Mouse (Mus musculus) lung, postnatal 36 days (tissue): ENCODE results near the gene Dhodh.

Experiments used
- DNase-seq: peaks from one replicate; pipeline ENCODE4 v3.0.0; 2022; ENCODE audit warnings: mixed read lengths

The Dhodh gene

DNA sequence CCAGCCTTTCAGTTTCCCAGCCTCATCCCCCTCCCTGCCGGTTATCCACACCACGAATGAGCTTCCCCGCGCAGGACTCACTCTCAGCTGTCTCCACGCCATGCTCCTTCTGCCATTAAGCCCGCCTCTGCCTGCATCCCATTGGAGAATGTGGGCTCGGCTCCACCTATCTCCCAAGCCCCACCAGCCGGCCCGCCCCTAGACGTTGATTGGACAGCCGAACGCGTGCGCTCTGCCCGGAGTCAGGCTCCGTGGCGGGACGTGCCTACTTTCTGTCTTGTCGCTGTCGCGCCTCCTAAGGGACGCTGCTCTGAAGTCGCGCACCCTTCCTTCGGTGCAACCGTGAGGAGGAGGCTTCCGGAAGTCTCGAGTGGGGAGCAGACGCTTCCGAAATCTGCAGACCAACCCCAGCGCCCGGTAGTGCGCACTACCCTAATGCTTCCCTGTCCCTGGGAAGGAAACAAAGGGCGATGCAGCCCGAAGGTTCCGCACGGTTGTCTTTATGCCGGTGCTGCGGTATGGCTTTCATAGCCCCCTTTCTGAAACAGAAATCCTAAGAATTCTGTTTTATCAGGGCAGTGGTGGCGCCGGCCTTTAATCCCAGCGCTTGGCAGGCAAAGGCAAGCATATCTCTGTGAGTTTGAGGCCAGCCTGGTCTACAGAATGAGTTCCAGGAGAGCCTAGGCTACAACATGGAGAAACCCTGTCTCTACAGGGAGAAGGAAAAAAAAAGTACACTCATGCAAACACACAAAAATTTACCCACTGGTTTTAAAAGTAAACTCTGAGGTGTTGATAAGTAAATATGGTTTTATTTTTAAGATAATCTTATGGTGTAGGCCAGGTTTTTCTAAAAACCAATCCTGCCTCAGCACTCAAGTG, at the start of gene Dhodh:
TSS of gene Dhodh (minus strand) at position 403 of the 882 bp plus-strand sequence.
- DNase-seq = peak; percentile 98

DNA sequence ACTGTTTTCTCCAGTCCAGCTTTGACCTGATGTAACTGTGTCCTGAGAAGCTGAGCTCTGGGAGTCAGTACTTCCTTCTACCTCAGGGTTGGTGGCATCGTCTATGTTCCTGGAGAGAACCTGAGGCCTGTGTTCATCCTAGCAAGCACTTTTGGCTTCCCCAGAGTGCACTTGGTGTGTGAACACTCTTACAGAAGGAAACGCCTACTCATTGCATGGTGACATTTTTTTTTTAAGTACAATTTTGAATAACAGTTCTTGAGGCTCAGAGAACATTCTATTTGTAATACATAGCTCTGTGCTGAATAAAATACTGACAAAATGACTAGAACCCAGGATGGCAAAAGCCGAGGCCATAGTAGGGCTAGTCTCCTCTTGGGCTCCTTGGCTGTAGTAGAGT, 48.4 kb upstream of the Dhodh start:
- DNase-seq = no peak

DNA sequence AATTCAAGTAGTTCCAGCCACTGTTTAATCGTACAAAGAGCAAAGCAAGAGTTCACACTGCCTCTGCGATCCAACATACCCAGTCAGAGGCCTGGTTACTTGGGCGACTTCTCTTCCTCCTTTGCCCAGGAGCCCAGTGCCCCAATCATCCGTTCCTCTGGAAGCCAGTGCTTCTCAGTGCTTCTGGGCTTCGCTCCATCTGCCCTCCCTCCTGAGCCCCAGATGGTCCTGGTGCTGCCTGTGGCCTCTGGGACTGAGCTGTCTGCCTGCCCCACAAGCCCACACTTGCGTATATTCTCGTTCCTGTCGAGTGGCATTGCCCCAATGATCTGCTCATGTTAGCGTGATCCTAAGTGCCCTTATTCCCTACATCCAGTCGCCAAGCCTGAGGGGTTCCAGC, 42.3 kb upstream of the Dhodh start:
- DNase-seq = no peak

DNA sequence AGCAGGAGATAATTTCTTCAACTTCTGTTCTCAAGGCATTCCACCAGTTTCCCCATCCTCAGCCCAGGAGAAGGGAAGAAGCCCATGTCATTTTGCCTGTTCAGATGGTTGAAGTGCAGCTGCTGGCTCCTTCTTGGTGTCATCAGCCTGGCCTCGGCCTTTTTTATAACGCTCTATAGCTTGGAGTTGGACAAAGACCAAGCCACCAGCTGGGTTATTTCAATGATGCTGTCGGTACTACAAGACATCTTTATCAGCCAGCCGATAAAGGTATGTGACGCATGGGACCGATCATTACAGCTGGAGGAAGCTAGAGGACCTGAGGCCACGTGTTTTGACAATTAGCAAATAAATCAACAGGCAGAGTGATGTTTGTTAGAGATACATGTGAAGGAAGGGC, 40.0 kb upstream of the Dhodh start:
- DNase-seq = no peak

DNA sequence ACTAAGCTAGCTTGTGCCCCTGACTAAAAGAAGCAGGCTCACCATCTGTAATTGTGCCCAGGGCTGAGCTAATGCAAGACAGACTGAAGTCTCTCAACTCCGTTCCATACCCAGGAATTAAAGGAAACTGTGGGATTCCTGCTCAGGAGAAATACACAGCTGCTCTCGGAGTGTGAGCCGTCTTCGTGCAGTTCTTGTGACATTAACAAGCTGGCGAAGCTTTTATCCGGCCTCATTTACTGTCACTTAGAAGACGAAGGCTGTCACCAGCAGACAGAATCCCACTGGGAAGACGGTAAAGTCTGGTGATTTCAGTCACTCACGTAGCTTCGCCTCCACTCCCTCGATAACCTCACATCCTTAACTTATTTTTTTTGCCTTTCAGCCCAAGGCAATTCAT, 38.9 kb upstream of the Dhodh start:
- DNase-seq = no peak

DNA sequence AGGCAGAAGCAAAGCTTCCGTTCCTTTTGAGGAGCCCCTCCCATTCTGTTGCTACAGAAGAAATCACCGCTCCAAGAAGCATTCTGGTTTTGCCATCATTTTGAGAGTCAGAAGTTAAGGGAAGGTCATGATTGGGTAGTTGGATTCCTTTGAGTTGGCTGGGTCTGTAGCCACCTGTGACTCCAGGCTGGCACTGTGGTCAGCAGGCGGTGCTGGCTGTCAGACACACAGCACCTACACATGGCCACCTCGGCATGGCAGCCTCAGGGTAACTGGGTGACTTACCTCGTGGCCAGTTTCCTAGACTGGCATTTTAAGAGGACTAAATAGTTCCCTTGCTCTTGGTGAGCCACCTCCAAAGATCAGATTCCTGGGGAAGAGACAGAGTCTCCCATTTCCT, 32.8 kb upstream of the Dhodh start:
- DNase-seq = no peak

DNA sequence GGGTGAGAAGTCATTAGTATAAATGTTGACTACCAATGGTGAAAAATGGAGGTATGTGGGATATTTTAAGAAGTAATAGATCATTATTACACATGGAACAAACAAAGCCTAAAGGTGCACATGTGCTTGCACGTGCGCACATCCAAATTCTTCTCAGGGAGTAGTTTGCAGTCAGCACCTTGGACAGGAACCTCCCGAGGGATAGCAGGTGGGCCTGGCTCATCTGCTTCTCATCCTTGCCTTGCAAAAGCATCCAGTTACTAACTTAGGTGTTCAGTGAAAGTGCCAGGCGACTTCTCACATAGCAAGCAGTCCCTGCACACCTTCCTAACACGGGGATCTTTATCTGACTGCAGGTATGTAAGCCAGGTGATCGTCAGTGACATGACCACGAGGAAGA, 31.9 kb upstream of the Dhodh start:
- no peak for DNase-seq

DNA sequence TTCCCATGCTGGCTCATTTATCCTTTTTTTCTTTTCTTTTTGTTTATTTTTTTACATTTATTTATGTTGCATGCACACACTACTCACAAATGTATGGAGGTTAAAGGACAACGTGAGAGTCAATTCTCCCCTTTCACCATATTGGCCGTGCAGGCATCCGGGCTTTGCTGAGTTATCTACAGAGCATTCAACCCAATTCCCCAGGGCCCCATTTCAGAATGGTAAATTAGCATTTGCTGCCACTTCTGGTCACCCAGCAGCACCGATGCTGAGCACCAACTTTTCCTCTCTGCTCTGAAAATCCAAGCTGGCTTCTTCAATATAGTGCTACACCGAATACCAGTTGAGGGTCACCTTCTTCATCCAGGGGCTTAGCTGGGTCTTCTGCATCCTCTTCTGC, 30.4 kb upstream of the Dhodh start:
- no peak for DNase-seq

DNA sequence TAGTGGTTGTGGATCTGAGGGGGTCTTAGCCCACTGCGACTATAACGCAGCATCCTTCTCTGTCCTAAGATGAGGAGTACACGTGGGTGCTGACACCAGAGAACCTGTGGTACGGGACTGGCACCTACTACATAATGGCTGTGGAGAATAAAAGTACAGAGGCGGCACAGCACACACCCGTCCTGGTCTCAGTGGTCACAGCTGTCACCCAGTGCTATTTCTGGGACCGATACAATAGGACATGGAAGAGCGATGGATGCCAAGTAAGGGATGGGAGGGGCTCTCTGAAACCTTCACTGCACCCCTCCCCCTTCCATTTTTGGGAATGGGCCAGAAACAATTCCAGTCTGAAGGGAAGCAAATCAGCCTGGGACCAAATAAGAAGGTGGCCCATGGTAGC, 26.7 kb upstream of the Dhodh start:
- no peak for DNase-seq

DNA sequence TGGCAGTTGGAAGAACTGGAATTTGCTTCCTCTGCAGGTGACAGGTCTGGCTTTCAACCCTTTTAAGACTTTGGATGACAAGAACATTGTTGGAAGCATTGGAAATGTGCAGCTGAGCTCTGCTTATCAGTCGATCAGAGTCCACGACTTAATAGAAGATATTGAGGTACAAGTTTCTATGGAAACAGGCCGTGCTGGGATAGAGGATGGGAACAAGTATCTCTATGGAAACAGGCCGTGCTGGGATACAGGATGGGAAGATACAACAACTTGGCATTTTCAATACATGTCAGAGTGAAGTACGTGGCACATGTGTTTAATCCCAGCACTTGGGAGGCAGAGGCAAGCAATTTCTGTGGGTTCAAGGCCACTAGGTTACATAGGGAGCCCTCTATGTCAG, 24.0 kb upstream of the Dhodh start:
- no peak for DNase-seq

DNA sequence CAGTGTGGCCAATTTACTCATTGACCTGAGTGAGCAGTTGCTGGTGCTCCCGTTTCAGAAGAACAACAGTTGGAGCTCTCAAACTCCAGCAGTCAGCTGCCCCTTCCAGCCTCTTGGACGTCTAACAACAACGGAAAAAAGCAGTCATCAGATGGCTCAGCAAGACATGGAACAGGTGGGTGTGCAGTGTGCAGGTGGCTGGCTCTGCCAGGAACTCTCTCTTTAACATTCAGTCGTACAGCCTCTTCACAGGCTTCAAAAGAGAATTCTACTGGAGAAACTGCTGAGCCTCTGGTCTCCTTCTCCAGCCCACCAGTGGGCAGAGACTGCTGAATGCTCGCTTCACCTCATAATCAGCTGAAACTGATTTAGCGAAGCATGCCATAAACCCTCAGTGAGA, 20.2 kb upstream of the Dhodh start:
- no peak for DNase-seq

DNA sequence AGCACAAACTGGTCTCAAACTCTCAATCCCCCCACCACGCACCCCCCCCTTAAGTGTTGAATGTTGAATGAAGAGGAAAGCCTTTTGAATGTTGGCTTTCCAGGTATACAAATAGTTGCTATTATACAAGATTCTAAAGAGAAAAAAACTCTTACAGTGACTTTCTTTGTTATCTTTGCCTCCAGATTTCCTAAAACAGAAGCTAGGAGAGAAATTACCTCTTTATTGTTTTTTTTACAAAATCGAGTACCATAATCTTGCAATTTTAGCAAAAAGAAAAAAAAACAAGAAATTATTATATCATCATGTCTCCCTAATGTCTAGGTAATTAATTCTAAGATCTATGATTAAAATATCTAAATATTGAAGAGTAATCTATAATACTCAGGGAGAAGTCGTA, 7.1 kb upstream of the Dhodh start:
- no peak for DNase-seq

DNA sequence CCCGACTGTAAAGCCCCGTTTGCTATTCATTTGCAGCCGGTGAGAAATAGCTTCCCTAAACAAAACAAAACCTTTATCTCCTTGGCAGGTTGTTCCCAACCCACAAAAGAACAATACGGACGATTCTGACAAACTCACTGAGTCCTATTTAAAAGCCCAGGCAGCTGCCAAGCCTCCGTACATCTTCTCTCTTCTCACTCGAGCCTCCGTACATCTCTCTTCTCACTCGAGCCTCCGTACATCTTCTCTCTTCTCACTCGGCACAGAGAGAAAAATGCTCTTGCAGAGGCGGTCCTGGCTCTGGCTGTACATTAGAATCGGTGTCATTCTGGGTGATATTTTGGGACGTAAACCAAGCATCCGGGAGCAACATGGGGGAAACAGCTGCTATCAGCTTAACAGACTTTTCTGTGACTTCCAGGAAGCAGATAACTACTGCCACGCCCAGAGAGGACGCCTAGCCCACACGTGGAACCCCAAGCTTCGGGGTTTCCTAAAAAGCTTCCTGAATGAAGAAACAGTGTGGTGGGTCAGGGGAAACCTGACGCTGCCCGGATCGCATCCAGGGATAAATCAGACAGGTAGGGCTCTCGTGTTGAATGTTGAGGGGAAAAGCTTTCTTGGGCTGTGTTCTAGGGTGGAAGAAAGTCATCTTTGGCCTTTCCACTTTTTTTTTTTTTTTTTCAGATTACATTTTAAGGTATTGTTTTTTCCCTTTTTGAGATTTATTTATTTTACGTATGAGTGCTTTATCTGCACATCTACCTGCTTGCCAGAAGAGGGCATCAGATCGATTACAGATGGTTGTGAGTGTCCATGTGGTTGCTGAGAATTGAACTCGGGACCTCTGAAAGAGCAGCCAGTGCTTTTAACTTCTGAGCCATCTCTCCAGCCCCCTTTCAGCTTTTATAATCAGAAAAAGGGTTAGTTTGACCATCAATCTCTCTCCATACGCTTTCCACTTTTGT, 6.1 kb upstream of the Dhodh start, which contains the start of gene Pkd1l3:
TSS of gene Pkd1l3 (plus strand) at position 275 of the 968 bp plus-strand sequence.
- no peak for DNase-seq

DNA sequence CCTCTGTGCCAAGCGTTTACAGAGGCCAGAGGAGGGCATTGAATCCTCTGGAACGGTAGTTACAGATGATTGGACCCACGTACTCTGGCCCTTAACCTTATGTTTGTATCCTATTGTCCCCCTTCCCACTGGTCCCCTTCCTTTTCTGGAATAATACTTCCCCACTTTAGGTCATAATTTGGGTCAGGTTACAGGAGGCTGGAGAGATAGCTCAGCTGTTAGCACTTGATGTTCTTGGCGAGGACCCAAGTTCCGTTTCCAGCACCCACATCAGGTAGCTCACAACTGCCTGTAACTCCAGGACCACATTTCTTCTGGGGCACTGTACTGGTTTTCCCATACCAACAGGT, 655 bp upstream of the Dhodh start:
- DNase-seq = no peak

DNA sequence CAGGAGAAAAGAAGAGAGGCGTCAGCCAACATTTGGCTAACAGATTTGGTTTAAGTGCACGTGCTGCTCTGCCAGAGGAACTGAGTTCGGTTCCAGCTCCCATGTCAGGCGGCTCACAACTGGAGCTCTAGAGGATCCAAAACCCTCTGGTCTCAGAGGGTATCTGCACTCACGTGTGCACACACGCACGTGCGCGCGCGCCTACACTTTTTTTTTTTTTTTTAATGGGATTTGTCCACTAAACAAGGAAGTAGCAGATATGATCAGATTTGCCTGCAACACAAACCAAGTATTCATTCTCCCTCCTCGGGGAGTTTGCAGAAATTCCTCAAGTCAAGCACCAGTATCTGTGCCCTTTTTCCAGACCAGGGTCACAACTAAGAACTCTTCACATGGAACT, 823 bp downstream of the Dhodh start:
- DNase-seq = no peak

DNA sequence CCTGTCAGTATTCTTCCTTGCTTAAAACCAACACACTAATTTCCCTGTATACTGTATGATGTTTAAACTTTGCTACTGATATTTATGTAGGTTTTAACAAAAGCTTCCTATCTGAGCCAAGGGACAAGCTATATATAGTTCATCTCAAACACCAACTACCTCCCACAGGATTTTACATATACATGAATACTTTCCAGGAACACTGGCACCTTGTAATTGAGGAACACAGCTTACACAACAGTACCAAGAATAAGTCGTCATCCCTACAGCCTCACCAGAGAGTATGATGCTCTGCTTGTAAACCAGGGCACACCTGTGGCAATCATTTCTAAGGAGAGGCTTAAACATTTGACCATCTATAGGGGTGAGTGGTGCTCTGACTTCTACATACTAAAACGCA, 1.7 kb downstream of the Dhodh start:
- no peak for DNase-seq

DNA sequence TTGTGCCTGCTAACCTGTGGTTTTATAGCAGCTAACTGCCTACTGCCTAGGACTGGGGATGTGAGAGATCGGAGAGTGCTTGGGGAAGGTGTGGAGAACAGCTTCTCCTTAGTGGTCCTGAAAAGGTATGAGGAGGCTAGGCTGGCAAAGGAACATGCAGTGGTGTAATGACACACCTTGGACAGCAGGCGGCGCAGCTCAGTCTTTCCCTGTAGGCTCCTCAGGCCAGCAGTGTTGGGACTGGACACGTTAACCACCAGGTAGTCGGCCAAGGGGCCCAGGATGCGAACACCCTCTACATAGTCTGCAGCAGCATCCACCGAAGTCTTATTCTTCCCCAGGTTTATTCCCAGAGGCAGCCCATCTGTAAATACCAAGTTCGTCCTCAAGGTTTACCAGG, 12.6 kb downstream of the Dhodh start:
- peak; percentile 63 for DNase-seq

DNA sequence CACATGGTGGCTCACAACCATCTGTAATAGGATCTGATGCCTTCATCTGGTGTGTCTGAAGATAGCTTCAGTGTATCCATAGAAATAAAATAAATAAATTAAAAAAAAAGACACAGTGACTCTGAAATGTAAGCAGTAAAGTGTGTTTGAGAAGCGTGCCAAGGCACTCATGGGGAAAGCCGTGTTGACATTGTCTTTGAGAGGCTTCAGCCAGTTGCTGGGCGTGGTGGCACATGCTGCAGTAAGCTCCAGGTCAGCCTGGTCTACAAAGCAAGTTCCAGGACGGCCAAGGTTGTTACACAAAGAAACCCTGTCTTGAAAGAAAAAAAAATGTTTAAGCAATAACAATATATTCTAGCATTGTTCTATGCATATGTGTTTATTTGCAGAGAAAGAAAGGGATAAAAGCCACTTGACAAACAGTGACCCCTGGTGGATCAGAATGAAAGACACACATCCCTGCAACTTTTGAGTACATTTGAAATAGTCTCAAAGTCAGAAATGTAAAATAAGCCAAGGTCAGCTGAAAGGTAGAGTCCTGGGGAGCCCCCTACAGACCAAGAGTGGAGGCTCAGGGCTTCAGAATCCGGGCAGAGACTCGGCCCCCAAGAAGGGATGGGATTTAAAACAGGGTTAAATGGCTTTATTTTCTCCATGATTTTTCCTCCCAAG, 15.2 kb downstream of the Dhodh start:
- DNase-seq = peak; percentile 77

DNA sequence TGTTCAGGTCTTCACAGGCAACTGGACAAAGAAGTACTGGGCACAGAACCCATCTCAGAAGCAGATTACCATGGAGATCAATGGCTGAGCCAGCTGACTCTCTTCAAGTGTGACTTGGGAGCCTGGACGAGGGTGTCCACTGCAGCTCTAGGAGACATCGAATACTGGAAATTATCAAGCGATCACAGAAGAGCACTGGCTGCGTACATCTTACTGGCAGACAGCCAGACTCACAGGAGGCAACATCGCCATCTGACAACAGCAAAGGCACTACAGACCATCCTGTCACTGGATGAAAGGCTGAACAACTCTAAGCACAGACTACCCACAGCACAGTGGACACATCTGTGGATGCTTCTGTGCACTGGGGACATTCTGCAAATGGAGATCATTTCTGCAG, 16.3 kb downstream of the Dhodh start:
- DNase-seq = no peak

DNA sequence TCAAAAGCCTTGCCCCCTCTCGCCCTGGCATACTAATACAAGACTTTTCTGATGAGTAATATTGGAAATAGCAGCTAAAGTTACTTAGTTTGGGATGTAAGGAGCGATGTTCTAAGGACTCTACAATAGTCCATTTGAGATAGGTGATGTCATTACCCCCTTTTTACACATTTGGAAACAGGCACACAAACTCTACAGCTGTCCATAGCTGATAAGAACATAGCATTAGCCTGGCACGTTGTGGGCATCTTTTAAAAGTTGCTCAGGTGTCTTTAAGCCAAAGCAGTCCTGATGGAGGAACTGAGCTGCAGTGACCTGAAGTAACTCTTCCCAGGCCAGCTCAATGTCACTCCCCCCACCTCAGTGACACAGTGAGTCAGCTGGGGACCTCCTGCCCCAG, 17.1 kb downstream of the Dhodh start:
- DNase-seq = no peak

DNA sequence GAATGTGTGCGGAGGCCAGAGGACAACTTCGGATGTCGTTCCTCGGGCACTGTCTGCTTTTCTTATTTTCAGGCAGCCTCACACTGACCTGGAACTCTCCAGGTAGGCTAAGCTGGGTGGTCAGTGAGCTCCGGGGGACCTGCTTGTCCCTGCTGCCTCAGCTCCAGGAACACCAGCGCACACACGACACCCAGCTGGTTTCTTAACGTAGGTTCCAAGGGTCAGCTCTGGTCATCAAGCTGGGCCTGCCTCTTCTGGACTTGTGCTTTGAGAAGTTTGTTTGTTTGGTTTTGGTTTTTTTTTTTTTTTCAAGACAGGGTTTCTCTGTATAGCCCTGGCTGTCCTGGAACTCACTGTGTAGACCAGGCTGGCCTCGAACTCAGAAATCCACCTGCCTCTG, 17.6 kb downstream of the Dhodh start:
- DNase-seq = no peak

DNA sequence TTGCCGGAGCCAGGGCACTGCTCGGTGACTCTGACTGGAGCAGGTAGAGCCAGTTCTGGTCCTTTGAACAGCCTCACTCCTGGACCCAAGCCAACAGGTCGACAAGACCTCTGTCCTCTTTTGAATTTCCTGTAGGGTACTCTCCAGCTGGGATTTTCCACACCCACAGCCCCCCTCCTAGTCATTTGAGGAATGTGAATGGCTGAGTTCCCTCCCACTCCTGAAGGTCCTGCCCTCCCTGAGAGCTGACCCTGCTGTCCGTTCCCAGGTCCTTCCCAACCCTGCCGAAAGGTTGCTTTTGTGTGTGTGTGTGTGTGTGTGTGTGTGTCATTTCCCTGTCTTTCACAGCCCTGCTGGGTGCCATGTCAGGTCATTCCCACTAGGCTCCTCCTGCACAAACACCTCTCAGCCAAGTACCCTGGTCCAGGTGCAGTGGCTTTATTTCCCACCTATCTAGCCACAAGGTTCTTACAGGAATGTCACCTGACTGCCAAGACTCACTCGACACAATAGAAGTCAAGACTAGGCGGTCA, 21.4 kb downstream of the Dhodh start:
- peak; percentile 92 for DNase-seq

DNA sequence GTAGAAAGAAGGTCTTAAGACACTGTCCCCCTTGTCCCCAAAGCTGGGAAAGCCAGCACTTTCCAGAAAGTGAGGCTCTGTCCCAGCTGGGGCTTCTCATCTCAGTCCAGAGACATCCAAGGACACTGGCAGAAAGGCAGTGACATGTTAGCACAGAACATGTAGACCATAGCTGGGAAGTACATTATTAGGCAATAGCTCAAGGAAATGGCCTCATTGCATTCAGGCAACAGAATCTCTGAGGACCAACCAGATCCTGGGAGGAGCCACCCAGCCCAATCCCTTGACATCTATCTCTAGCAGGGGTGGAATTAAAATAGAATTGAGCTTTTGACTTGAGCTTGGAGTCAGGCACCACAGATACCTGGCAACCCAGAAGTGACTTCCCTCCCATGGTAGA, 22.8 kb downstream of the Dhodh start:
- DNase-seq = no peak
